Mouse (Mus musculus): ENCODE measurements around the gene Tap1. TPM values are rescaled to one million over a fixed set of nuclear protein-coding genes. Genes with fewer than 3 reads are reported as not detected.
"Not testable (repeated sequence)": the region's sequence is repeated elsewhere in the genome, so short reads cannot be mapped to it uniquely, and the experiment has no call there.

The Tap1 gene
- polyA plus RNA-seq, 1 experiment from 2014 or later: 2.3 TPM

- not testable (repeated sequence) for ATAC-seq
Observed at GRCm38 (mm10) chr17:34220401-34220800, 33.0 kb downstream of the Tap1 start.

DNA sequence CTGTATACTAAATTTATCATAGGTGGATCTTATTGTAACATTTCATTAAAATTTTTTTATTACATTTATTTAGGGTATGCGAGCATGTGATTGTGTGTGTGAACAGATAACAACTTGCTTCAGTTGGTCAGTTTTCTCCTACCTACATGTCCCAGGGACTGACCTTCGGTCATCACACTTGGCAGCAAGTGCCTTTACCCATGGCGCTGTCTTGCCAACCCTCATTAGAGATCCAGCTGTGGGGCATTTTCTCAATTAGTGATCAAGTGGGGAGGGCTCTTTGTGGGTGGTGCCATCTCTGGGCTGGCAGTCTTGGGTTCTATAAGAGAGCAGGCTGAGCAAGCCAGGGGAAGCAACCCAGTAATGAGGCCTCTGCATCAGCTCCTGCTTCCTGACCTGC lies 37.5 kb downstream of the Tap1 start:
- Histone ChIP-seq H3K36me3 (no peaks in the 10 kb centered on the region), H3K27me3 (replicated peaks) (no peaks in the 10 kb centered on the region), H3K9ac (no peak overlapping the region), H3K27ac (no peak overlapping the region), H3K4me2 (no peak overlapping the region), H3K4me3 (no peak overlapping the region), H3K4me1 (no peaks in the 10 kb centered on the region), H3K9me3 (replicated peaks) (peaks cover 11% of the 10 kb centered on the region)
- ATAC-seq: no peak
- WGBS (ENCODE audit: insufficient replicate concordance): 75% methylated on average over 3 of the region's 3 CpGs

More at GRCm38 (mm10) chr17:34220401-34220800, 33.0 kb downstream of the Tap1 start:
- WGBS (ENCODE audit: insufficient replicate concordance): 97% methylated on average over 7 of the region's 16 CpGs
- H3K4me3 ChIP-seq; H3K9ac ChIP-seq; H3K36me3 ChIP-seq; H3K4me1 ChIP-seq; H3K9me3 ChIP-seq (replicated peaks); H3K27me3 ChIP-seq (replicated peaks); H3K27ac ChIP-seq; H3K4me2 ChIP-seq: not testable (repeated sequence)

GRCm38 (mm10) chr17:34225426-34225825 lies 38.1 kb downstream of the Tap1 start:
- H3K4me3 ChIP-seq: no peak overlapping the region
- H3K27me3 ChIP-seq (replicated peaks): no peaks in the 10 kb centered on the region
- H3K4me1 ChIP-seq: no peaks in the 10 kb centered on the region
- no peaks in the 10 kb centered on the region for H3K36me3 ChIP-seq
- H3K9me3 ChIP-seq (replicated peaks): peaks cover 11% of the 10 kb centered on the region
- H3K27ac ChIP-seq: no peak overlapping the region
- H3K4me2 ChIP-seq: no peak overlapping the region
- 86% methylated on average over 8 of the region's 8 CpGs for WGBS (ENCODE audit: insufficient replicate concordance)
- H3K9ac ChIP-seq: no peak overlapping the region
- ATAC-seq: no peak

- H3K4me1 ChIP-seq; H3K4me3 ChIP-seq; H3K9ac ChIP-seq; H3K4me2 ChIP-seq; H3K27ac ChIP-seq; ATAC-seq; H3K36me3 ChIP-seq; H3K27me3 ChIP-seq (replicated peaks): not testable (repeated sequence)
- peaks cover 11% of the 10 kb centered on the region for H3K9me3 ChIP-seq (replicated peaks)
- WGBS (ENCODE audit: insufficient replicate concordance): 85% methylated on average over 14 of the region's 23 CpGs
Observed at GRCm38 (mm10) chr17:34225911-34226310, 38.6 kb downstream of the Tap1 start.

DNA sequence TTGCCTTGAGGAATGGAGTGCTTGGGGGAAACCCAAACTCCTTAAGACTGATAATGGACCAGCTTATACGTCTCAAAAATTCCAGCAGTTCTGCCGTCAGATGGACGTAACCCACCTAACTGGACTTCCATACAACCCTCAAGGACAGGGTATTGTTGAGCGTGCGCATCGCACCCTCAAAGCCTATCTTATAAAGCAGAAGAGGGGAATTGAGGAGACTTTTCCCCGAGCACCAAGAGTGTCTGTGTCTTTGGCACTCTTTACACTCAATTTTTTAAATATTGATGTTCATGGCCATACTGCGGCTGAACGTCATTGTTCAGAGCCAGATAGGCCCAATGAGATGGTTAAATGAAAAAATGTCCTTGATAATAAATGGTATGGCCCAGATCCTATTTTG lies 43.6 kb downstream of the Tap1 start:
- H3K9ac ChIP-seq; H3K27ac ChIP-seq; ATAC-seq; H3K36me3 ChIP-seq; H3K9me3 ChIP-seq (replicated peaks); H3K4me3 ChIP-seq; H3K27me3 ChIP-seq (replicated peaks); H3K4me2 ChIP-seq; H3K4me1 ChIP-seq: not testable (repeated sequence)
- WGBS (ENCODE audit: insufficient replicate concordance): 82% methylated on average over 9 of the region's 9 CpGs

DNA sequence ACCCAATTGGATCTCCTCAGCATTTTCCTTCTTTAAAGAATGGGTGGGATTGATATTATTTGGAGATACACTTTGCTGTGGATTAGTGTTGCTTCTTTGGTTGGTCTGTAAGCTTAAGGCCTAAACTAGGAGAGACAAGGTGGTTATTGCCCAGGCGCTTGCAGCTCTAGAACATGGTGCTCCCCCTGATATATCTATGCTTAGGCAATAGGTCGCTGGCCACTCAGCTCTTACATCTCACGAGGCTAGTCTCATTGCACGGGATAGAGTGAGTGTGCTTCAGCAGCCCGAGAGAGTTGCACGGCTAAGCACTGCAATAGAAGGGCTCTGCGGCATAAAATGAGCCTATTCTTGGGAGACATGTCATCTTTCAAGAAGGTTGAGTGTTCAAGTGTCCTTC lies 44.7 kb downstream of the Tap1 start:
- H3K4me1 ChIP-seq; H3K4me3 ChIP-seq; H3K27ac ChIP-seq; ATAC-seq; H3K4me2 ChIP-seq; H3K36me3 ChIP-seq; H3K9ac ChIP-seq; H3K9me3 ChIP-seq (replicated peaks); H3K27me3 ChIP-seq (replicated peaks): not testable (repeated sequence)
- 79% methylated on average over 7 of the region's 7 CpGs for WGBS (ENCODE audit: insufficient replicate concordance)

GRCm38 (mm10) chr17:34234926-34235325 lies 47.6 kb downstream of the Tap1 start:
- 40% methylated on average over 9 of the region's 9 CpGs for WGBS (ENCODE audit: insufficient replicate concordance)
- no peak overlapping the region for H3K4me3 ChIP-seq
- H3K9ac ChIP-seq: no peak overlapping the region
- H3K4me2 ChIP-seq: no peak overlapping the region
- no peaks in the 10 kb centered on the region; the same call in 1 of the 2 replicates for H3K4me1 ChIP-seq
- H3K27ac ChIP-seq: no peak overlapping the region
- no peaks in the 10 kb centered on the region for H3K9me3 ChIP-seq (replicated peaks)
- H3K36me3 ChIP-seq: no peaks in the 10 kb centered on the region
- H3K27me3 ChIP-seq (replicated peaks): no peaks in the 10 kb centered on the region
- ATAC-seq: no peak

- Histone ChIP-seq H3K4me1 (no peaks in the 10 kb centered on the region; the same call in 1 of the 2 replicates), H3K36me3 (no peaks in the 10 kb centered on the region), H3K27me3 (replicated peaks) (no peaks in the 10 kb centered on the region), H3K9ac (no peak overlapping the region), H3K9me3 (replicated peaks) (no peaks in the 10 kb centered on the region), H3K4me3 (no peak overlapping the region), H3K4me2 (no peak overlapping the region), H3K27ac (no peak overlapping the region)
- no peak for ATAC-seq
- 72% methylated on average over 5 of the region's 5 CpGs for WGBS (ENCODE audit: insufficient replicate concordance)
Observed at GRCm38 (mm10) chr17:34236691-34237090, 49.3 kb downstream of the Tap1 start.

- Histone ChIP-seq H3K9me3 (replicated peaks) (no peaks in the 10 kb centered on the region), H3K4me2 (no peak overlapping the region), H3K4me3 (no peak overlapping the region), H3K36me3 (no peaks in the 10 kb centered on the region), H3K9ac (no peak overlapping the region), H3K27me3 (replicated peaks) (no peaks in the 10 kb centered on the region), H3K27ac (no peak overlapping the region), H3K4me1 (no peaks in the 10 kb centered on the region; the same call in 1 of the 2 replicates)
- no peak for ATAC-seq
- 58% methylated on average over 3 of the region's 3 CpGs for WGBS (ENCODE audit: insufficient replicate concordance)
Observed at GRCm38 (mm10) chr17:34237741-34238140, 50.4 kb downstream of the Tap1 start.

GRCm38 (mm10) chr17:34238706-34239105 lies 51.4 kb downstream of the Tap1 start, which contains the start of gene H2-Ob:
Gene H2-Ob (plus strand): TSS chr17:34238903.
- ATAC-seq: no peak

GRCm38 (mm10) chr17:34239601-34240041 lies 52.3 kb downstream of the Tap1 start:
- no peaks in the 10 kb centered on the region; the same call in 1 of the 2 replicates for H3K27me3 ChIP-seq (replicated peaks)
- no peak overlapping the region for H3K4me3 ChIP-seq
- H3K4me2 ChIP-seq: peak overlapping the region; percentile 26
- WGBS (ENCODE audit: insufficient replicate concordance): 21% methylated on average over 10 of the region's 10 CpGs
- no peaks in the 10 kb centered on the region; the same call in 1 of the 2 replicates for H3K4me1 ChIP-seq
- H3K36me3 ChIP-seq: no peaks in the 10 kb centered on the region
- no peak for ATAC-seq
- no peaks in the 10 kb centered on the region for H3K9me3 ChIP-seq (replicated peaks)
- peak overlapping the region; percentile 60; the same call in 1 of the 2 replicates for H3K27ac ChIP-seq
- H3K9ac ChIP-seq: no peak overlapping the region

More at GRCm38 (mm10) chr17:34238706-34239105, 51.4 kb downstream of the Tap1 start, which contains the start of gene H2-Ob:
- peak within 1 kb of the TSS; percentile 26; the same call in 1 of the 2 replicates for H3K4me2 ChIP-seq
- no peak within 1 kb of the TSS for H3K4me3 ChIP-seq
- WGBS (ENCODE audit: insufficient replicate concordance): 48% methylated on average over 3 of the region's 3 CpGs
- no peak within 1 kb of the TSS for H3K9ac ChIP-seq
- no peaks in the 10 kb centered on the region; the same call in 1 of the 2 replicates for H3K27me3 ChIP-seq (replicated peaks)
- H3K27ac ChIP-seq: peak within 1 kb of the TSS; percentile 60; the same call in 1 of the 2 replicates
- H3K4me1 ChIP-seq: no peaks in the 10 kb centered on the region; the same call in 1 of the 2 replicates
- no peaks in the 10 kb centered on the region for H3K9me3 ChIP-seq (replicated peaks)
- H3K36me3 ChIP-seq: no peaks in the 10 kb centered on the region

DNA sequence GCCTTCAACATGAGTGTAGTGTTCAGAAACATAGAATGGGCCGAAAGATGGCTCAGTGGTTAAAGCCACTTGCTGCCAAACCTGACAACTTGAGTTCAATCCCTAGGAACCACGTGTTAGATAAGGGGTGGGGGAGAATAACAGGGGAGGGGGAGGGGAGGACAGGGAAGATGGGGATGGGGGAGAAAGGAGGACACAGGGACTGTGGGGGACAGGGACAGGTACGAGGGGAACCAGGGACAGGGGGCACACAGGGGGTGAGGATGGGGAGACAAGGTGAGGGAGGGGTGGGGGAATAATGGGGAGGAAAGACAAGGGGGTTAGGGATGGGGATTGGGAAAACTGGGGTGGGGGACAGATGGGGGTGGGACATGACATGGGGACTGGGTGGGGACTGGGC lies 53.0 kb downstream of the Tap1 start:
- peak overlapping the region; percentile 26; the same call in 1 of the 2 replicates for H3K4me2 ChIP-seq
- H3K27ac ChIP-seq: no peak overlapping the region; the same call in 1 of the 2 replicates
- 42% methylated on average over 3 of the region's 3 CpGs for WGBS (ENCODE audit: insufficient replicate concordance)
- H3K36me3 ChIP-seq: no peaks in the 10 kb centered on the region
- ATAC-seq: no peak
- H3K4me1 ChIP-seq: no peaks in the 10 kb centered on the region; the same call in 1 of the 2 replicates
- H3K9ac ChIP-seq: no peak overlapping the region
- H3K9me3 ChIP-seq (replicated peaks): no peaks in the 10 kb centered on the region
- H3K4me3 ChIP-seq: no peak overlapping the region
- no peaks in the 10 kb centered on the region; the same call in 1 of the 2 replicates for H3K27me3 ChIP-seq (replicated peaks)

- no peak overlapping the region for H3K27ac ChIP-seq
- no peaks in the 10 kb centered on the region for H3K9me3 ChIP-seq (replicated peaks)
- no peak overlapping the region for H3K4me3 ChIP-seq
- WGBS (ENCODE audit: insufficient replicate concordance): 66% methylated on average over 6 of the region's 6 CpGs
- H3K27me3 ChIP-seq (replicated peaks): no peaks in the 10 kb centered on the region; the same call in 1 of the 2 replicates
- no peak overlapping the region for H3K9ac ChIP-seq
- no peak for ATAC-seq
- H3K4me2 ChIP-seq: no peak overlapping the region
- H3K4me1 ChIP-seq: no peaks in the 10 kb centered on the region; the same call in 1 of the 2 replicates
- no peaks in the 10 kb centered on the region for H3K36me3 ChIP-seq
Observed at GRCm38 (mm10) chr17:34240916-34241315, 53.6 kb downstream of the Tap1 start.
